Mouse (Mus musculus) stomach, postnatal 0 days (tissue): ENCODE measurements around the gene Prkcb.

ENCODE experiments used
- CTCF ChIP-seq: IDR thresholded peaks from 2 replicates; pipeline ENCODE4 v1.5.1; 2016; ENCODE audit warnings: antibody characterized with exemption, low read depth, mild to moderate bottlenecking, moderate library complexity
- EP300 ChIP-seq: optimal IDR thresholded peaks from 2 replicates; pipeline ENCODE3; 2016; ENCODE audit warnings: antibody characterized with exemption

GRCm38 (mm10) chr7:122434941-122435340, 146.4 kb downstream of the Prkcb start:
- TF ChIP-seq CTCF: no peak
- no peak for TF ChIP-seq EP300
